Mouse (Mus musculus): ENCODE measurements around the gene Usp48. TPM values are rescaled to one million over a fixed set of nuclear protein-coding genes. Genes with fewer than 3 reads are reported as not detected.

Gene Usp48
- polyA plus RNA-seq (2012; ENCODE audit: insufficient read depth, insufficient read length, missing spikeins) = 162 and 193 TPM in 2 replicates

GRCm38 (mm10) chr4:137593601-137594495 lies at the start of gene Usp48:
Gene Usp48 (plus strand): TSS chr4:137593755.
- Histone ChIP-seq H3K27ac (ENCODE audit: insufficient read depth, low read depth, low read length) (peak within 1 kb of the TSS; percentile 99), H3K4me3 (ENCODE audit: insufficient read depth, low read length) (peak within 1 kb of the TSS; percentile 77), H3K4me1 (ENCODE audit: control insufficient read depth, insufficient read depth, low read length) (peaks cover 30% of the 10 kb centered on the region)
- TF ChIP-seq CTCF (IDR thresholded peaks at IDR 0.05; ENCODE audit: low read depth, low read length) (no peak), POLR2A (IDR thresholded peaks at IDR 0.05; ENCODE audit: borderline replicate concordance, low read depth, low read length) (no peak; the same call in 1 of the 2 replicates)

DNA sequence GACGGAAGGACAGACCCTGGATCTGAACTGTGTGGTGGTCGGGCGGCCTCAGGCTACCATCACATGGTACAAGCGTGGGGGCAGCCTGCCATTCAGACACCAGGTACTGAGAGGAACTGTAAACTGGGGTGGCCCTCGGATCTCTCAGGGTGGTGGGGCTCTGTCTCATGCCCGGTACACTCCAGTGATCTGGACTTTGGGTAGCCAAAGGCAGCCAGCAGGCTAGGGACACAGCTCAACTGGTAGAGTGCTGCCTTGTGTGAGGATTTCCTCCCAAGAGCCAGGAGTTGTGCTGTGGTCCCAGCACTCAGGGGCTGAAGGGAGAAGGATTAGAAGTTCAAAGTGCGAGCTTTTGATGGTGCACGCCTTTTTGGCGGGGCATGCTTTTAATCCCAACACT lies 48.0 kb upstream of the Usp48 start:
- Histone ChIP-seq H3K4me1 (ENCODE audit: control insufficient read depth, insufficient read depth, low read length) (no peaks in the 10 kb centered on the region), H3K27ac (ENCODE audit: insufficient read depth, low read depth, low read length) (no peak overlapping the region), H3K4me3 (ENCODE audit: insufficient read depth, low read length) (no peak overlapping the region)
- TF ChIP-seq CTCF (IDR thresholded peaks at IDR 0.05; ENCODE audit: low read depth, low read length) (no peak), POLR2A (IDR thresholded peaks at IDR 0.05; ENCODE audit: borderline replicate concordance, low read depth, low read length) (no peak)

DNA sequence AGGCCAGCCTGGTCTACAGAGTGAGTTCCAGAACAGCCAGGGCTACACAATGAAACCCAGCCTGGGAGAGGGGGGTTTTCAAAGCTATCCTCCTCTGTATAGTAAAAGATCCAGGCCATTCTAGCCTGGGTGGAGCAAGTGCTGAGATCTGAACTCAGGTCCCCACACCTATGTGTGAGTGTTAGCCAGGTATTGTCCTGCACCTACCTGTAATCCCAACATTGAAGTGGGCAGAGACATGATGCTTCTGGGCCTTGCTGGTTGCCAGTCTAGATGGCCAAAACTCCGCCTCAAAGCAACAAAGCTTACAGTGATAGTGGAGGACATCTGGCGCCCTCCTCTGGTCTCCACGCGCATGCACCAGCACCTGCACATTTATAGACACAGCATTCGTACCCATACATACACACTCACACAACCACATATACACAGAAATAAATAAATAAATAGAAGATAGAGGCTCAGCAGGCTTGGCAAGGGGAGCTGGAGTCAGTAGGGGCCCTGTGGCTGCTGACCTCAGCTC lies 47.5 kb upstream of the Usp48 start:
- TF ChIP-seq CTCF (IDR thresholded peaks at IDR 0.05; ENCODE audit: low read depth, low read length) (no peak; the same call in 1 of the 2 replicates), POLR2A (IDR thresholded peaks at IDR 0.05; ENCODE audit: borderline replicate concordance, low read depth, low read length) (no peak)
- H3K27ac ChIP-seq (ENCODE audit: insufficient read depth, low read depth, low read length) = no peak overlapping the region
- no peaks in the 10 kb centered on the region for H3K4me1 ChIP-seq (ENCODE audit: control insufficient read depth, insufficient read depth, low read length)
- H3K4me3 ChIP-seq (ENCODE audit: insufficient read depth, low read length) = no peak overlapping the region

- no peak for TF ChIP-seq CTCF (IDR thresholded peaks at IDR 0.05; ENCODE audit: low read depth, low read length)
- no peak for TF ChIP-seq POLR2A (IDR thresholded peaks at IDR 0.05; ENCODE audit: borderline replicate concordance, low read depth, low read length)
- no peaks in the 10 kb centered on the region for H3K4me1 ChIP-seq (ENCODE audit: control insufficient read depth, insufficient read depth, low read length)
- H3K27ac ChIP-seq (ENCODE audit: insufficient read depth, low read depth, low read length) = no peak overlapping the region
- H3K4me3 ChIP-seq (ENCODE audit: insufficient read depth, low read length) = no peak overlapping the region
These were observed 40.1 kb upstream of the Usp48 start for GRCm38 (mm10) chr4:137553466-137553865.

- H3K4me3 ChIP-seq (ENCODE audit: insufficient read depth, low read length) = no peak overlapping the region
- TF ChIP-seq CTCF (IDR thresholded peaks at IDR 0.05; ENCODE audit: low read depth, low read length) = no peak
- TF ChIP-seq POLR2A (IDR thresholded peaks at IDR 0.05; ENCODE audit: borderline replicate concordance, low read depth, low read length) = no peak
- H3K27ac ChIP-seq (ENCODE audit: insufficient read depth, low read depth, low read length) = no peak overlapping the region
- no peaks in the 10 kb centered on the region for H3K4me1 ChIP-seq (ENCODE audit: control insufficient read depth, insufficient read depth, low read length)
These were observed 36.8 kb upstream of the Usp48 start for GRCm38 (mm10) chr4:137556673-137557210.

- Histone ChIP-seq H3K27ac (ENCODE audit: insufficient read depth, low read depth, low read length) (no peak overlapping the region), H3K4me3 (ENCODE audit: insufficient read depth, low read length) (no peak overlapping the region), H3K4me1 (ENCODE audit: control insufficient read depth, insufficient read depth, low read length) (no peaks in the 10 kb centered on the region)
- no peak for TF ChIP-seq POLR2A (IDR thresholded peaks at IDR 0.05; ENCODE audit: borderline replicate concordance, low read depth, low read length)
- no peak for TF ChIP-seq CTCF (IDR thresholded peaks at IDR 0.05; ENCODE audit: low read depth, low read length)
These were observed 23.7 kb upstream of the Usp48 start for GRCm38 (mm10) chr4:137569873-137570272.

DNA sequence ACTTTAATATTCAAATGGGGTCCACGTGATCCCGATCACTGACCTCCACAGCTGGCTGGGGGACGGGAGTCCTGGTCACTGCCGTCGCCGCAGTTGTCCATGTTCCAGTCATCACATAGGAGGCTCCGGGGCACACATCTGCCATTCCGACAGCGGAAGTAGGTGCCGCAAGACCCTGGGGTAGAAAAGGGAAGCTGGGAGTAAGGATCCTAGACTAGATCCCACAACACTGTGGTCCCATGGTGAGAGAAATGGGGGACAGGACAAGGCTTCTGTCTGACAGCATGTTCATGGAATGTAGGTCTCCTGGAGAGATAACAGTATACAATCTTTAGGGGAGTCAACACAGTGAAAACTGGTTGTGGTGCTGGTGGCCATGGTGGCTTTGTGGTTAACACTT lies 19.1 kb upstream of the Usp48 start, which contains the start of gene Ldlrad2:
Gene Ldlrad2 (minus strand): TSS at position 101 of the 400 bp plus-strand sequence.
- TF ChIP-seq POLR2A (IDR thresholded peaks at IDR 0.05; ENCODE audit: borderline replicate concordance, low read depth, low read length) = no peak
- no peak for TF ChIP-seq CTCF (IDR thresholded peaks at IDR 0.05; ENCODE audit: low read depth, low read length)

GRCm38 (mm10) chr4:137577486-137577885 lies 16.1 kb upstream of the Usp48 start:
- no peak overlapping the region for H3K27ac ChIP-seq (ENCODE audit: insufficient read depth, low read depth, low read length)
- TF ChIP-seq POLR2A (IDR thresholded peaks at IDR 0.05; ENCODE audit: borderline replicate concordance, low read depth, low read length) (no peak), CTCF (IDR thresholded peaks at IDR 0.05; ENCODE audit: low read depth, low read length) (no peak)
- H3K4me3 ChIP-seq (ENCODE audit: insufficient read depth, low read length) = no peak overlapping the region
- H3K4me1 ChIP-seq (ENCODE audit: control insufficient read depth, insufficient read depth, low read length) = no peaks in the 10 kb centered on the region

More for the DNA sequence above, 19.1 kb upstream of the Usp48 start, which contains the start of gene Ldlrad2:
- H3K4me3 ChIP-seq (ENCODE audit: insufficient read depth, low read length) = no peak within 1 kb of the TSS
- no peak within 1 kb of the TSS for H3K27ac ChIP-seq (ENCODE audit: insufficient read depth, low read depth, low read length)
- no peaks in the 10 kb centered on the region for H3K4me1 ChIP-seq (ENCODE audit: control insufficient read depth, insufficient read depth, low read length)

DNA sequence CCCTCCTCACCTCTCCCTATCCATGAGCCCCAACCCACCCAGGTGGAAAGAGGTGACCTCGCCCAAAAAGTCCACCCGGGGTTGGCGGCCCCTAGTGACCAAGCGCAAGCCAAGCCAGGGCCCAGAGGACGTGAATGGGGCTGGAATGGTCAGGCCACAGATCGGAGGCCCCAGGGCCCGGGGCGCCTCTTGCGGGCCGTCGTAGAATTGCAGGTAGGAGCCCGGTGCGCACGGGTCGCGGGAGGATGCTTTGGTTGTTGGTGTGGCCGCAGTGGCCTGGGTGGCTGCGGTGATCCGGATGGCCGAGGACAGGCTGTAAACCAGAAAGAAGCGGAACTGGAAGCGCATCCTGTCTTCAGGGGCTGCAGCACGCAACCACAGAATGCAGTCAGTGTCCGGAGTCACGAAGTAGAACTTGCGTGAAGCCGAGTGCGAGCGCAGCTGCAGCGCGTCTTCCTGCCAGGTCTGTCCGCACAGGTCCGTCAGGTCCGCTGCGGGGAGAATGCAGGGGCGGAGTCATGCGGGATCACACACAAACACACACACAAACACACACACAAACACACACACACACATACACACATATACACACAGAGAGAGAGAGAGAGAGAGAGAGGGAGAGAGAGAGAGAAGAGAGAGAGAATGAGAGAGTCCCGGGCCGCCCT lies 15.2 kb upstream of the Usp48 start:
- TF ChIP-seq CTCF (IDR thresholded peaks at IDR 0.05; ENCODE audit: low read depth, low read length) (no peak), POLR2A (IDR thresholded peaks at IDR 0.05; ENCODE audit: borderline replicate concordance, low read depth, low read length) (no peak)
- no peak overlapping the region for H3K4me3 ChIP-seq (ENCODE audit: insufficient read depth, low read length)
- no peak overlapping the region for H3K27ac ChIP-seq (ENCODE audit: insufficient read depth, low read depth, low read length)
- H3K4me1 ChIP-seq (ENCODE audit: control insufficient read depth, insufficient read depth, low read length) = no peaks in the 10 kb centered on the region
